ENCODE assay signal across 10 mouse cellular contexts in genomic region chr2:74130141-74130588, GRCm38 (mm10).
DNase-seq lines count a peak whose midpoint lies in the region; ATAC-seq and TF ChIP-seq lines count a peak whose summit lies in the region.
"Had no signal": no experiment of that assay in that cellular context is flagged by ENCODE, and none has a peak within 500 bp of the region (broad histone marks: within the 10 kb centered on the region; RNA-seq: fewer than 3 reads in every experiment).

No protein-coding gene starts in this region.

- no peaks in the 10 kb centered on the region; the same call in 1 of the 2 replicates for H3K27me3 ChIP-seq in forebrain, embryonic 16.5 days (replicated peaks; ENCODE audit: control insufficient read depth, insufficient read depth, low read length)
- H3K27me3 ChIP-seq in midbrain, embryonic 11.5 days (ENCODE audit: control insufficient read depth, insufficient read depth, low read length), result no peaks in the 10 kb centered on the region

- DNase-seq in frontal cortex, adult 2 months (ENCODE audit: extremely low spot score in 1 of 2, low spot score in 1 of 2), result no peak
- DNase-seq in brain, embryonic 14.5 days (ENCODE audit: low read depth), result peak; percentile 92
- peak; percentile 94 for DNase-seq in midbrain, embryonic 11.5 days (ENCODE audit: low spot score, missing footprints)
- DNase-seq in cerebellum, adult 18-20 months, result no peak
- no peak for DNase-seq in cerebellum, adult 11 months
- DNase-seq: gastrocnemius, postnatal 36 days; lung, postnatal 10 days had no signal

- no peak overlapping the region for H3K4me3 ChIP-seq in forebrain, embryonic 16.5 days (replicated peaks; ENCODE audit: low read length)
- H3K4me3 ChIP-seq in midbrain, embryonic 11.5 days (ENCODE audit: low read depth, low read length), result peak overlapping the region; percentile 11

- H3K27ac ChIP-seq in forebrain, embryonic 16.5 days (ENCODE audit: low read length), result peak overlapping the region; percentile 62; the same call in 1 of the 2 replicates
- H3K27ac ChIP-seq in midbrain, embryonic 11.5 days (ENCODE audit: low read depth, low read length), result peak overlapping the region; percentile 45; the same call in 1 of the 2 replicates

- H3K9me3 ChIP-seq in forebrain, embryonic 16.5 days (ENCODE audit: control insufficient read depth, low read length), result no peaks in the 10 kb centered on the region
- H3K9me3 ChIP-seq in midbrain, embryonic 11.5 days (ENCODE audit: control insufficient read depth, low read length), result no peaks in the 10 kb centered on the region

- under 1% methylated on average over 8 of the region's 8 CpGs for WGBS in forebrain, embryonic 16.5 days
- 11% methylated on average over 8 of the region's 8 CpGs for WGBS in midbrain, embryonic 11.5 days

- peak; percentile 25; the same call in 1 of the 2 replicates for ATAC-seq in frontal cortex, adult (ENCODE audit: low TSS enrichment)
- 0 out of 2 replicates have a peak, but pooled peaks have one; percentile 24 for ATAC-seq in forebrain, embryonic 16.5 days
- peak; percentile 82 for ATAC-seq in midbrain, embryonic 11.5 days (ENCODE audit: low FRiP score)
- no peak for ATAC-seq in erythroid progenitor cell, adult 5-6 weeks (replicated peaks; ENCODE audit: low FRiP score, poor library complexity, severe bottlenecking)

- H3K9ac ChIP-seq in forebrain, embryonic 16.5 days (replicated peaks; ENCODE audit: low read depth, low read length), result peak overlapping the region; percentile 7; the same call in 1 of the 2 replicates
- H3K9ac ChIP-seq in midbrain, embryonic 11.5 days (ENCODE audit: low read length), result peak overlapping the region; percentile 30; the same call in 1 of the 2 replicates

- peaks cover 30% of the 10 kb centered on the region for H3K4me1 ChIP-seq in forebrain, embryonic 16.5 days (replicated peaks; ENCODE audit: control insufficient read depth, insufficient read depth, low read length)
- H3K4me1 ChIP-seq in midbrain, embryonic 11.5 days (ENCODE audit: control insufficient read depth, insufficient read depth, low read length), result peaks cover 26% of the 10 kb centered on the region

- H3K36me3 ChIP-seq in forebrain, embryonic 16.5 days (ENCODE audit: control insufficient read depth, insufficient read depth), result no peaks in the 10 kb centered on the region
- no peaks in the 10 kb centered on the region for H3K36me3 ChIP-seq in midbrain, embryonic 11.5 days (ENCODE audit: control insufficient read depth, insufficient read depth, low read length)

- TF ChIP-seq POLR2A in brain, embryonic 14.5 days (IDR thresholded peaks at IDR 0.05; ENCODE audit: borderline replicate concordance, extremely low read depth, insufficient read depth, insufficient read length, poor library complexity, severe bottlenecking), result no peak

- peak overlapping the region; percentile 58 for H3K4me2 ChIP-seq in forebrain, embryonic 16.5 days (ENCODE audit: low read length)
- peak overlapping the region; percentile 65 for H3K4me2 ChIP-seq in midbrain, embryonic 11.5 days

- no peak for TF ChIP-seq CTCF in brain, embryonic 14.5 days (IDR thresholded peaks at IDR 0.05; ENCODE audit: borderline replicate concordance, extremely low read depth, insufficient read depth, insufficient read length)

Comparison
In these comparisons a context has a peak if more than half of its experiments do, and no peak if none do; other contexts are left out.
1. DNase-seq: peak in brain, embryonic 14.5 days (single experiment) and midbrain, embryonic 11.5 days (single experiment); none in frontal cortex, adult 2 months (0 of 2), cerebellum, adult 18-20 months (0 of 2) and cerebellum, adult 11 months (single experiment).